Mouse (Mus musculus): ENCODE data around the gene Casp14. TPM values are rescaled to one million over a fixed set of nuclear protein-coding genes. Genes with fewer than 3 reads are reported as not detected.
"Not testable (repeated sequence)": the region's sequence is repeated elsewhere in the genome, so short reads cannot be mapped to it uniquely, and the experiment has no call there.

Gene Casp14
- polyA plus RNA-seq, 1 experiment = not detected

DNA sequence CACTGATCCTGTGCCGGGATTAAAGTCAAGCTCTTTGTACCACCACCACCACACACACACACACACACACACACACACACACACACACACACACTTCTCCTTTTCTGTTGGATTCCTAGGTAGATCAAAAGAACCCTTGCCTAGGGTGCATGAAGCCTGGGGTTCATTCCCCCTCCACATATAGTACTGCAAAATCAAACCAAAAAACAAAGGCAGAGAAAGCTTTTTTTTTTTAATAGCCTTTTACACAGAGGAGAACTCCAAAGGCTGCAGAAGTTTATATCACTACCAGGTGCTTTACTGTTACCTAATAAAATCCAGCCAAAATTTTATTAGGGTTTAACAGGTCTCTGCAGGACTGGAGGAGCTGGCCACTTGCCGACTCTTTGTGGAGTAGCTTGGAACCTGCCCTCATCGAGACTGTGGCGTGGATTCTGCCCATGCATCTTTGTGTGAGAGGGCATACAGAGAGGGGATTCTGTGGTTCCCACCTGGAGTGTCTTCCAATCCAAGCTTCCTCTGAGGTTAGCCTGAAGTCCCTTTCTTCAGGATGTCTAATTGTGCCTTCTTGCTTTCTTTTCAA lies 31.0 kb downstream of the Casp14 start:
- no peak for TF ChIP-seq REST (IDR thresholded peaks at IDR 0.05; ENCODE audit: insufficient read depth, insufficient read length)
- no peak for TF ChIP-seq E2F4 (IDR thresholded peaks at IDR 0.05; ENCODE audit: insufficient read depth)
- TF ChIP-seq MYOD1 (IDR thresholded peaks at IDR 0.05; ENCODE audit: control insufficient read depth in 1 of 3, insufficient read length in 2 of 3, low read depth in 2 of 3) = no peak
- TF ChIP-seq MYOG (IDR thresholded peaks at IDR 0.05; ENCODE audit: control insufficient read depth in 1 of 3, insufficient read depth in 1 of 3, insufficient read length in 2 of 3, low read depth in 2 of 3) = no peak
- no peak for TF ChIP-seq POLR2AphosphoS2 (IDR thresholded peaks at IDR 0.05; ENCODE audit: insufficient read length, low read depth)
- TF ChIP-seq CEBPB (IDR thresholded peaks at IDR 0.05; ENCODE audit: insufficient read depth, poor library complexity, severe bottlenecking) = no peak
- no peak for TF ChIP-seq POLR2A (IDR thresholded peaks at IDR 0.05; ENCODE audit: insufficient read length, low read depth)
- no peak for TF ChIP-seq SRF (IDR thresholded peaks at IDR 0.05; ENCODE audit: control insufficient read depth, insufficient read length, low read depth)
- no peak for TF ChIP-seq TCF12 (IDR thresholded peaks at IDR 0.05; ENCODE audit: insufficient read depth, poor library complexity, severe bottlenecking)
- TF ChIP-seq USF1 (IDR thresholded peaks at IDR 0.05; ENCODE audit: low read depth) = no peak
- TF ChIP-seq MAX (IDR thresholded peaks at IDR 0.05; ENCODE audit: low read depth) = no peak
- TF ChIP-seq TCF3 (IDR thresholded peaks at IDR 0.05; ENCODE audit: insufficient read length, low read depth) = no peak
- H3ac ChIP-seq (ENCODE audit: control insufficient read depth, insufficient read length) = no peak overlapping the region
- H3K4me3 ChIP-seq = no peak overlapping the region
- no peaks in the 10 kb centered on the region for H3K79me2 ChIP-seq (ENCODE audit: control insufficient read depth, insufficient read depth)
- H3K27me3 ChIP-seq (ENCODE audit: control insufficient read depth, insufficient read depth, insufficient read length) = no peaks in the 10 kb centered on the region
- H3K36me3 ChIP-seq (ENCODE audit: control insufficient read depth, insufficient read depth) = no peaks in the 10 kb centered on the region
- no peak overlapping the region for H3K4me2 ChIP-seq (ENCODE audit: low read depth)

- not testable (repeated sequence) for H3K27me3 ChIP-seq (ENCODE audit: control insufficient read depth, insufficient read depth, insufficient read length); H3K4me3 ChIP-seq; H3K4me2 ChIP-seq (ENCODE audit: low read depth); H3K36me3 ChIP-seq (ENCODE audit: control insufficient read depth, insufficient read depth); H3ac ChIP-seq (ENCODE audit: control insufficient read depth, insufficient read length); H3K79me2 ChIP-seq (ENCODE audit: control insufficient read depth, insufficient read depth)
These were observed 48.0 kb downstream of the Casp14 start for GRCm38 (mm10) chr10:78670121-78670520.

DNA sequence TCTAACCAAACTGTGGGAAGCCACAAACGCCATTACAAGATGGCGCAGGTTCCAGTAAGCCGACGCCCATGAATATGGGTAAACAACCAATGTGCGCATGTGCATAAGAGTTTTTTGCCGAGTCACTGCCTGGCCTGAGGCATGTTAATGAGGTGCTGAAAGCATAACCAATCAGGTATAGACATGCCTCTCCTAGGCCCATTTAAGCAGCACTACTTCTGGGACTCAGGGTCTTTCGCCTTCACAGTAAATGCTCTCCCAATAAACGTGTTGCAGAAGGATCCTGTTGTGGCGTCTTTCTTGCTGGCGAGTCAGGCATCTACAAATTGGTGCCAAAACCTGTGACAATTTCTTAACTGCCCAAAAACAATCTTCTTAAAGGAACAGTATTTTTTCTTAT lies 51.4 kb downstream of the Casp14 start:
- H3K27me3 ChIP-seq (ENCODE audit: control insufficient read depth, insufficient read depth, insufficient read length); H3K36me3 ChIP-seq (ENCODE audit: control insufficient read depth, insufficient read depth); H3K4me2 ChIP-seq (ENCODE audit: low read depth): not testable (repeated sequence)

DNA sequence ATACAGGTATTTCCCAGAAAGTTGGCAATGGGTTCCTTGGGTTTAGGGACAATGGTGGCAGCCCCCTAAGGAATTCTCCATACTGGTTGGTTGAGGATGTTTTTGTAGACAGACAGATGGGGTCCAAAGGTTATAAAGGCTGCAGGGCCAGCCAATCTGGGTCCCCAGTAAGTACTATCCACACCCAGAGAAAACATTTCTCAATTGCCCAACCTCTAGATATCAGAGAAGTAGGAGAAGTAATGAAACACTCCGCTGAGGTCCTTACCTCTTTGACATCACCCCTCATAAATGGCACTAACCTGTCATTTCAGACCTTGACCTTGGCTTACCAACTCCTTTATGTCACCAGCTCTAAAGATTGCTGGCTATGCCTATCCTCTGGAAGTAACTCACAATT lies 53.5 kb downstream of the Casp14 start:
- Histone ChIP-seq H3ac (ENCODE audit: control insufficient read depth, insufficient read length) (no peak overlapping the region), H3K27me3 (ENCODE audit: control insufficient read depth, insufficient read depth, insufficient read length) (no peaks in the 10 kb centered on the region), H3K79me2 (ENCODE audit: control insufficient read depth, insufficient read depth) (no peaks in the 10 kb centered on the region), H3K36me3 (ENCODE audit: control insufficient read depth, insufficient read depth) (no peaks in the 10 kb centered on the region), H3K4me2 (ENCODE audit: low read depth) (no peak overlapping the region), H3K4me3 (no peak overlapping the region)
- TF ChIP-seq REST (IDR thresholded peaks at IDR 0.05; ENCODE audit: insufficient read depth, insufficient read length) = no peak
- TF ChIP-seq E2F4 (IDR thresholded peaks at IDR 0.05; ENCODE audit: insufficient read depth) = no peak
- TF ChIP-seq TCF12 (IDR thresholded peaks at IDR 0.05; ENCODE audit: insufficient read depth, poor library complexity, severe bottlenecking) = no peak
- TF ChIP-seq MAX (IDR thresholded peaks at IDR 0.05; ENCODE audit: low read depth) = no peak
- TF ChIP-seq MYOG (IDR thresholded peaks at IDR 0.05; ENCODE audit: control insufficient read depth in 1 of 3, insufficient read depth in 1 of 3, insufficient read length in 2 of 3, low read depth in 2 of 3) = no peak
- TF ChIP-seq MYOD1 (IDR thresholded peaks at IDR 0.05; ENCODE audit: control insufficient read depth in 1 of 3, insufficient read length in 2 of 3, low read depth in 2 of 3) = no peak
- no peak for TF ChIP-seq POLR2AphosphoS2 (IDR thresholded peaks at IDR 0.05; ENCODE audit: insufficient read length, low read depth)
- TF ChIP-seq SRF (IDR thresholded peaks at IDR 0.05; ENCODE audit: control insufficient read depth, insufficient read length, low read depth) = no peak
- no peak for TF ChIP-seq USF1 (IDR thresholded peaks at IDR 0.05; ENCODE audit: low read depth)
- TF ChIP-seq CEBPB (IDR thresholded peaks at IDR 0.05; ENCODE audit: insufficient read depth, poor library complexity, severe bottlenecking) = no peak
- no peak for TF ChIP-seq POLR2A (IDR thresholded peaks at IDR 0.05; ENCODE audit: insufficient read length, low read depth)

More for the DNA sequence above, 51.4 kb downstream of the Casp14 start:
- not testable (repeated sequence) for H3K4me3 ChIP-seq; H3ac ChIP-seq (ENCODE audit: control insufficient read depth, insufficient read length); H3K79me2 ChIP-seq (ENCODE audit: control insufficient read depth, insufficient read depth)

Other genes starting within 250 kb of the Casp14 start
- gene Olfr1358, start 200.9 kb downstream of the Casp14 start, polyA plus RNA-seq (2012; fragmentation: generic; extraction: Trizol) = not detected
- gene Ilvbl, start 143.9 kb downstream of the Casp14 start, polyA plus RNA-seq (2012; fragmentation: generic; extraction: Trizol) = 49.6 TPM
- gene Syde1, start 126.3 kb downstream of the Casp14 start, polyA plus RNA-seq (2012; fragmentation: generic; extraction: Trizol) = 32.1 TPM
- gene Olfr1357, start 100.2 kb downstream of the Casp14 start, polyA plus RNA-seq (2012; fragmentation: generic; extraction: Trizol) = not detected
- gene Ccdc105, start 34.8 kb upstream of the Casp14 start, polyA plus RNA-seq (2012; fragmentation: generic; extraction: Trizol) = not detected
- gene Slc1a6, start 62.2 kb upstream of the Casp14 start, polyA plus RNA-seq (2012; fragmentation: generic; extraction: Trizol) = 0.05 TPM
- not detected for gene Olfr1356, start 133.9 kb upstream of the Casp14 start, polyA plus RNA-seq (2012; fragmentation: generic; extraction: Trizol)
- not detected for gene Olfr1355, start 157.2 kb upstream of the Casp14 start, polyA plus RNA-seq (2012; fragmentation: generic; extraction: Trizol)
- not detected for gene Olfr1354, start 194.9 kb upstream of the Casp14 start, polyA plus RNA-seq (2012; fragmentation: generic; extraction: Trizol)
- not detected for gene Olfr8, start 232.3 kb upstream of the Casp14 start, polyA plus RNA-seq (2012; fragmentation: generic; extraction: Trizol)
- gene Olfr1353, start 245.0 kb upstream of the Casp14 start, polyA plus RNA-seq (2012; fragmentation: generic; extraction: Trizol) = not detected

Measured in myocyte (in vitro differentiated cells).